Mouse (Mus musculus): Measurements from ENCODE around the gene Lamb1. TPM values are rescaled to one million over a fixed set of nuclear protein-coding genes. Genes with fewer than 3 reads are reported as not detected.

Gene Lamb1
- polyA plus RNA-seq, 1 experiment from 2014 or later = 42.5 TPM

DNA sequence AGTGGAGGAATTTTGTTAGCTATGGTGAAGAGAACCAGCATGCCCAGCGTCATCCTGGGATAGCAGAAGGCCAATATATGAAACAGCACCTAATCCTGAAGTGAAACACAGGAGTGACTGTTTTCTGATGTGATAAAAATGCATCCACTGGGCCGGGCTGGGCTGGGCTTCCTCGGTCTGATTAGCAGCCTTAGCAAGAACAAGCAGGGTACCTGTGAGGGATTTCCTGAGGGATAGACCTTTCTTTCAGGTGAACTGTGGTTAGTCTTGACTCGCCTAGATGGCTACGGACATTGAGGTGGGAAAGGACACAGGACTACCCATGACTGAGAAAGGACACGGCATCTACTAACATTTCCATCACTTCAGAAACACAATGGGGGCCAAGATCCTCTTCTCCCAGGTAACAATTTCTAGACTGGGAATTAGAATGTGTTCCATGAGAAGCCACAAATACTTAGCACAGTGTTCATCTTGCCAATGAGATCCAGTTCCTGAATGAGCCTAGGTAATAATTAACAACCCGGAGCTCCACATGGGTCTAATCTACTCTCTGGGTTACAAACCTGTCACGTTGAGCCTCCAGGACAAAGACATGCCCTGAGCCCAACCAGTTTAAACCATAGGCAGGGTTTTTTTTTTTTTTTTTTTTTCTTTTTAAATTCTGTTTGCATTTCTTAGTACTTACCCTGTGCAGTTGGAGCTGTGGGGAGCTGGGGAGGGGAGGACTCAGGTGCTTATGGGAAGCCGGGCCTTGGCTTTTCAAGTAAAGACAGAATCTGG, 8.7 kb upstream of the Lamb1 start:
- 76% methylated on average over 9 of the region's 9 CpGs for WGBS
- Histone ChIP-seq H3K27me3 (replicated peaks; ENCODE audit: low read depth, poor library complexity, severe bottlenecking) (peaks cover 3% of the 10 kb centered on the region; the same call in 1 of the 2 replicates), H3K36me3 (replicated peaks) (no peaks in the 10 kb centered on the region), H3K9me3 (no peaks in the 10 kb centered on the region), H3K4me3 (no peak overlapping the region), H3K4me1 (no peaks in the 10 kb centered on the region), H3K27ac (replicated peaks) (no peak overlapping the region)
- DNase-seq (ENCODE audit: low spot score) = no peak

- WGBS = 87% methylated on average over 3 of the region's 3 CpGs
- no peak for DNase-seq (ENCODE audit: low spot score)
- no peaks in the 10 kb centered on the region for H3K36me3 ChIP-seq (replicated peaks)
- H3K9me3 ChIP-seq = no peaks in the 10 kb centered on the region
- peaks cover 50% of the 10 kb centered on the region for H3K27me3 ChIP-seq (replicated peaks; ENCODE audit: low read depth, poor library complexity, severe bottlenecking)
- peaks cover 38% of the 10 kb centered on the region for H3K4me1 ChIP-seq
- H3K4me3 ChIP-seq = no peak overlapping the region
- H3K27ac ChIP-seq (replicated peaks) = no peak overlapping the region
Measured at GRCm38 (mm10) chr12:31261882-31262281, 3.2 kb upstream of the Lamb1 start.

DNA sequence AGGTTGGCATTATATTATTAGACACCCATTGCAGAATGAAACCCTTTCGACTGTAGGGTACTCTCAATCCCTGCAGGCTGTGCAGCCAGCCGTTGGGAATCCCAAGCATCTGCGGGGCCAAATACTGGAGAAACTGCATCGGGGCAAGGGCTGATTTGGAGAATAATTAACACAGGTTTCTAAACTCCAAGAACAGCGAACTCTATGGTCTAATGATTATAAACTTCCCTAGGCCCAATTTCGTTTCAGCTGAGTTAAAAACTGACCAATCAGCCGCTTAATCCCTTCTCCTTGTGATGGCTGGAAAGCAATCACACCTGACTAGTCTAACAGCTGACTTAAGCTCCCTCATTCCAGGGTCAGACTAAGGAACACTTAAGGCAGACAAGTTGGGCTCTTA, 1.1 kb upstream of the Lamb1 start:
- Histone ChIP-seq H3K4me1 (peaks cover 56% of the 10 kb centered on the region), H3K4me3 (peak overlapping the region; percentile 77)
- 24% methylated on average over 7 of the region's 7 CpGs for WGBS

GRCm38 (mm10) chr12:31265722-31266431, 843 bp downstream of the Lamb1 start:
- peak overlapping the region; percentile 77 for H3K4me3 ChIP-seq
- DNase-seq (ENCODE audit: low spot score) = peak; percentile 67
- WGBS = under 1% methylated on average over 50 of the region's 50 CpGs
- peaks cover 28% of the 10 kb centered on the region for H3K36me3 ChIP-seq (replicated peaks)
- H3K4me1 ChIP-seq = peaks cover 69% of the 10 kb centered on the region
- no peaks in the 10 kb centered on the region for H3K9me3 ChIP-seq
- H3K27me3 ChIP-seq (replicated peaks; ENCODE audit: low read depth, poor library complexity, severe bottlenecking) = peaks cover 59% of the 10 kb centered on the region
- peak overlapping the region; percentile 88 for H3K27ac ChIP-seq (replicated peaks)

More for the DNA sequence above, 1.1 kb upstream of the Lamb1 start:
- Histone ChIP-seq H3K36me3 (replicated peaks) (peaks cover 9% of the 10 kb centered on the region), H3K9me3 (no peaks in the 10 kb centered on the region), H3K27ac (replicated peaks) (no peak overlapping the region), H3K27me3 (replicated peaks; ENCODE audit: low read depth, poor library complexity, severe bottlenecking) (peaks cover 62% of the 10 kb centered on the region)
- DNase-seq (ENCODE audit: low spot score) = no peak

DNA sequence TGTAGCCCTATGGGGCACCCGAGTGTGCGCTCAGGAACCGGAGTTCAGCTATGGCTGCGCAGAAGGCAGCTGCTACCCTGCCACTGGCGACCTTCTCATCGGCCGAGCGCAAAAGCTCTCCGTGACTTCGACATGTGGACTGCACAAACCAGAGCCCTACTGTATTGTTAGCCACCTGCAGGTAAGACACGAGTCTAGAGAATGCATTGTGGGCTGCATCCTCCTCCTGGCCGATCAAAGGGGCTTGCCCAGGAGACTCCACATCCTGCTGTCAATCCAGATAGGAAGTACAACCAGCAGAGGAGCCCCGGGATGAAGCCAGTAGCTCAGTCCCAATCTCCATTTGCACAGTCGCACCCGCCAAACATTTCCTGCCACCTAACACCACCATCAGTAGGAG, 1.7 kb downstream of the Lamb1 start:
- Histone ChIP-seq H3K4me3 (peak overlapping the region; percentile 77), H3K4me1 (peaks cover 77% of the 10 kb centered on the region), H3K27ac (replicated peaks) (peak overlapping the region; percentile 88), H3K27me3 (replicated peaks; ENCODE audit: low read depth, poor library complexity, severe bottlenecking) (peaks cover 59% of the 10 kb centered on the region), H3K36me3 (replicated peaks) (peaks cover 28% of the 10 kb centered on the region), H3K9me3 (no peaks in the 10 kb centered on the region)
- 8% methylated on average over 15 of the region's 15 CpGs for WGBS
- DNase-seq (ENCODE audit: low spot score) = peak; percentile 47

- Histone ChIP-seq H3K9me3 (no peaks in the 10 kb centered on the region), H3K4me3 (peak overlapping the region; percentile 77; the same call in 1 of the 2 replicates), H3K27me3 (replicated peaks; ENCODE audit: low read depth, poor library complexity, severe bottlenecking) (peaks cover 56% of the 10 kb centered on the region), H3K4me1 (peaks cover 84% of the 10 kb centered on the region), H3K36me3 (replicated peaks) (peaks cover 34% of the 10 kb centered on the region), H3K27ac (replicated peaks) (no peak overlapping the region)
- 53% methylated on average over 4 of the region's 4 CpGs for WGBS
- no peak for DNase-seq (ENCODE audit: low spot score)
Measured at GRCm38 (mm10) chr12:31267363-31267762, 2.3 kb downstream of the Lamb1 start.

DNA sequence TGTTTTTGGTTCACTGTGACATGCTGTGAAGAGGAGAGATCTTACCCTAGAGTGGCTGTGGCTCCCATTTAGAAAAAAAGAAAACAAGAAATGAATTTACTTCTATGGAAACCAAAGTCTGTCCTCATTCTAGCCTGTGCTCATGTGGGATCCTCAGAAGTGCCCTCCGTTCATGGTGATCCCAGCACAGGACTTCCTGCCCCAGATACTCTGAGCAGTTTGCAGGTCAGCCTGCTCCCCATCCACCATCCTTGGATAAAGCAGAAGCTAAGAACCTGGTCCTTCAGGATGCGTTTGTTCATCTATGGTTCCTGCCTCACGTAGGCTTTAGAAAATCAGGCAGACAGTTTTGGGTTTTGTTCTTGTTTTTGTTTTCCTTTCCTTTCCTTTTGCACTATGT, 3.3 kb downstream of the Lamb1 start:
- Histone ChIP-seq H3K9me3 (no peaks in the 10 kb centered on the region), H3K4me3 (no peak overlapping the region), H3K27me3 (replicated peaks; ENCODE audit: low read depth, poor library complexity, severe bottlenecking) (peaks cover 46% of the 10 kb centered on the region), H3K4me1 (peaks cover 79% of the 10 kb centered on the region), H3K27ac (replicated peaks) (no peak overlapping the region), H3K36me3 (replicated peaks) (peaks cover 43% of the 10 kb centered on the region)
- no peak for DNase-seq (ENCODE audit: low spot score)
- 67% methylated on average over 3 of the region's 3 CpGs for WGBS

GRCm38 (mm10) chr12:31269020-31269597, 4.1 kb downstream of the Lamb1 start:
- Histone ChIP-seq H3K36me3 (replicated peaks) (peaks cover 51% of the 10 kb centered on the region), H3K27ac (replicated peaks) (0 out of 2 replicates have a peak overlapping the region, but pooled peaks have one; percentile 51), H3K4me1 (peaks cover 75% of the 10 kb centered on the region), H3K4me3 (no peak overlapping the region), H3K27me3 (replicated peaks; ENCODE audit: low read depth, poor library complexity, severe bottlenecking) (peaks cover 40% of the 10 kb centered on the region), H3K9me3 (no peaks in the 10 kb centered on the region)
- DNase-seq (ENCODE audit: low spot score) = no peak
- WGBS = 66% methylated on average over 12 of the region's 12 CpGs

DNA sequence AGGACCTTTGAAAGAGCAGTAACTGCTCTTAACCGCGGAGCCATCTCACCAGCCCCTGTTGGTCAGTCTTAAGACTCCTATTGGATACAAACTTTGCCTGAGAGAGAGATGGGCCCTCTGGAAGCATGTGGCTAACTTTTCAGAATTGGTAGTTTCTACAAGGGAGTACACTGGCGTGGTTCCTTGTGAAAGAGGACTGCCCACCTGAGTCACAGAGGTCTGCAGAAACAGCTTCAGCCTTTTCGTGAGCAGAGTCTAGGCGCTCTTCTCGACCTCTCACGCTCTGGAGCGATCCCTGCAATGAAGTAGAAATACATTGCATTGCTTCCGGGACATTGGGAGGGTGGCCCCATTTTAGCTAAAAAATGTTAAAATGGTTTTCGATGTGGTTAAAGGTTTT, 5.3 kb downstream of the Lamb1 start:
- 89% methylated on average over 10 of the region's 10 CpGs for WGBS
- DNase-seq (ENCODE audit: low spot score) = no peak
- no peaks in the 10 kb centered on the region for H3K9me3 ChIP-seq

DNA sequence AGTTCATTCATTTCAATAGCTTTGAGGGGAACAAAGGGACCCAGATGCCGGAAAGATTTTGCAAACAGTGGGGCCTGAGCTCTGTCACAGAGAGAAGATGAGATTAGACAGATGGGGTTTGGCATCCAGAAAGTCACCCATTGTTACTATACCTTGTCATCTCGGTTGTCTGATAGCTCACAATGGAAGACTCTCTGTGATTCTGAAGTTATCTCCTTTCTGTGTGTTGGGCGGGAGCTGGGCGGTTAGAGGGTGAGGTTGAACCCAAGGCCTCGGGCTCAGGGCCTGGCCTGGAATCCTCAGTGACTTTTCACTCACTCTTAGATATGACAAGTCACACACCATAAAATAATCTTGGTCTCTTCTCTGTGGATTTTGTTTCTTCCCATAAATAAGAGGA, 5.7 kb downstream of the Lamb1 start:
- Histone ChIP-seq H3K36me3 (replicated peaks) (peaks cover 68% of the 10 kb centered on the region), H3K4me1 (peaks cover 63% of the 10 kb centered on the region), H3K4me3 (no peak overlapping the region), H3K9me3 (no peaks in the 10 kb centered on the region), H3K27me3 (replicated peaks; ENCODE audit: low read depth, poor library complexity, severe bottlenecking) (peaks cover 23% of the 10 kb centered on the region), H3K27ac (replicated peaks) (0 out of 2 replicates have a peak overlapping the region, but pooled peaks have one; percentile 24)
- DNase-seq (ENCODE audit: low spot score) = no peak
- 71% methylated on average over 5 of the region's 5 CpGs for WGBS

More for the DNA sequence above, 5.3 kb downstream of the Lamb1 start:
- no peak overlapping the region for H3K4me3 ChIP-seq
- no peak overlapping the region for H3K27ac ChIP-seq (replicated peaks)
- H3K36me3 ChIP-seq (replicated peaks) = peaks cover 64% of the 10 kb centered on the region
- H3K27me3 ChIP-seq (replicated peaks; ENCODE audit: low read depth, poor library complexity, severe bottlenecking) = peaks cover 27% of the 10 kb centered on the region
- H3K4me1 ChIP-seq = peaks cover 64% of the 10 kb centered on the region

DNA sequence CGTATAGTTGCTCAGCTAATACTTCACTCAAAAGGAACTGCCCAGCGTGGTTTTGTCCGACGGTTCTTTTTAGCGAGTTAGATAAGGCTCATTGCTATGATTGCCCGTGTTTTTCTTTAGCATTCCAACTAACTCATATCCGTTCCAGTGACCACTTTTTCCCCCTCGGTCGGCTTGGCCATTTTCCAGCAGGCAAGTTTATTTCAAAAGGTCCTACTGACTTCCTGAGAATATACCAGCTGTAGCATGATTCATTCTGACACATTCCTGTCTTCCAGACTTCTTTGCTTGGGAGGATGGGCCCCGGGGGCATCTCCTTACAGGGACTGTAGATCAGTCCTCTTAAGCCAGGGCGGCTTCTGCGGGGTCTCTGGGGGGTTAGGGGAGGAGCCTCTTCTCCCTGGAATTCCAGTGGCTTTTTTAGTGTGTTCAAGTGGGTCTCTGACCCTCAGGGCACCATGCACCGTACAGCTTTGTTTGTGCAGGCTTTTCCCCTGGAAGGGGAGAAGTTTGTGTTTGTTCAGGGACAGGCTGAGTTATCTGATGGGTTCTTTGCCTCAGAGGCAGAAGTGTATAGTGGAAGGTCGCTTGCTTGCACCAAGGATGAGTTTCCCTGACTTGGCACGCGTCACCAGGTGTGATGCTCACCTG, 6.5 kb downstream of the Lamb1 start:
- Histone ChIP-seq H3K27ac (replicated peaks) (peak overlapping the region; percentile 57; the same call in 1 of the 2 replicates), H3K9me3 (no peaks in the 10 kb centered on the region), H3K4me1 (peaks cover 56% of the 10 kb centered on the region), H3K27me3 (replicated peaks; ENCODE audit: low read depth, poor library complexity, severe bottlenecking) (peaks cover 16% of the 10 kb centered on the region), H3K36me3 (replicated peaks) (peaks cover 75% of the 10 kb centered on the region), H3K4me3 (peak overlapping the region; percentile 15; the same call in 1 of the 2 replicates)
- WGBS = 35% methylated on average over 16 of the region's 16 CpGs
- peak; percentile 69 for DNase-seq (ENCODE audit: low spot score)

Data from embryonic facial prominence, embryonic 10.5 days (tissue).